Mouse (Mus musculus) spleen, adult 2 months (tissue): Measurements from ENCODE around the gene Agpat2. TPM values are rescaled to one million over a fixed set of nuclear protein-coding genes. Genes with fewer than 3 reads are reported as not detected.

Source experiments
- DNase-seq, 2 experiments: peaks; one replicate each; pipeline versions ENCODE4 v3.0.0 to v3.0.0-alpha.2; 2012 to 2021; ENCODE audit warnings: low spot score in 2 of 2, low read depth in 1 of 2
- H3K27ac ChIP-seq: fragments of 200-500 bp; 2 replicates; pipeline ENCODE4 v1.5.1; 2012; ENCODE audit warnings: low read length, inconsistent platforms; ENCODE audit not compliant: insufficient read depth
- H3K27me3 ChIP-seq: fragments of 200-500 bp; 2 replicates; pipeline ENCODE4 v1.6.1; 2012; ENCODE audit warnings: mild to moderate bottlenecking, moderate library complexity, low read length, inconsistent platforms; ENCODE audit not compliant: control insufficient read depth, insufficient read depth
- H3K36me3 ChIP-seq: fragments of 200-500 bp; 2 replicates; pipeline ENCODE4 v1.6.1; 2012; ENCODE audit warnings: mild to moderate bottlenecking, low read length, inconsistent platforms; ENCODE audit not compliant: control insufficient read depth, insufficient read depth
- H3K4me1 ChIP-seq: fragments of 200-500 bp; 2 replicates; pipeline ENCODE4 v1.6.1; 2011; ENCODE audit warnings: inconsistent platforms; ENCODE audit not compliant: control insufficient read depth, insufficient read depth, insufficient read length
- H3K4me3 ChIP-seq: fragments of 200-500 bp; 2 replicates; pipeline ENCODE4 v1.5.1; 2011; ENCODE audit warnings: mild to moderate bottlenecking, inconsistent platforms; ENCODE audit not compliant: insufficient read depth, insufficient read length; ENCODE audit errors: extremely low read depth
- CTCF ChIP-seq: fragments of 200-500 bp; IDR thresholded peaks from 2 replicates; pipeline ENCODE4 v1.5.1; 2011; ENCODE audit warnings: mild to moderate bottlenecking, inconsistent platforms; ENCODE audit not compliant: insufficient read depth, insufficient read length, insufficient replicate concordance; ENCODE audit errors: extremely low read depth
- POLR2A ChIP-seq: fragments of 200-500 bp; IDR thresholded peaks from 2 replicates; pipeline ENCODE4 v1.6.1; 2011; ENCODE audit warnings: low read depth, low read length, inconsistent platforms
- WGBS: fragments of 180-500 bp; shearing (Covaris S2); methylation state at CpG from one replicate; pipeline ENCODE4 v1.1.7; 2018; 5-methylcytosine and 5-hydroxymethylcytosine counted together
- polyA plus RNA-seq: library from polyadenylated mRNA; depleted of rRNA; stranded (reverse); fragments of >200 nt; gene quantifications from 2 replicates; pipeline ENCODE4 v1.2.3, GENCODE M21; 2012

Gene Agpat2
- polyA plus RNA-seq, 1 experiment: 22.7 TPM

GRCm38 (mm10) chr2:26634629-26635488 is 30.6 kb upstream of the Agpat2 start:
- DNase-seq: no peak
- Histone ChIP-seq H3K27ac (no peak overlapping the region), H3K4me3 (no peak overlapping the region), H3K27me3 (no peaks in the 10 kb centered on the region), H3K4me1 (peaks cover 14% of the 10 kb centered on the region; the same call in 1 of the 2 replicates), H3K36me3 (peaks cover 13% of the 10 kb centered on the region)
- 74% methylated on average over 12 of the region's 12 CpGs for WGBS
- TF ChIP-seq CTCF: no peak
- TF ChIP-seq POLR2A: no peak

DNA sequence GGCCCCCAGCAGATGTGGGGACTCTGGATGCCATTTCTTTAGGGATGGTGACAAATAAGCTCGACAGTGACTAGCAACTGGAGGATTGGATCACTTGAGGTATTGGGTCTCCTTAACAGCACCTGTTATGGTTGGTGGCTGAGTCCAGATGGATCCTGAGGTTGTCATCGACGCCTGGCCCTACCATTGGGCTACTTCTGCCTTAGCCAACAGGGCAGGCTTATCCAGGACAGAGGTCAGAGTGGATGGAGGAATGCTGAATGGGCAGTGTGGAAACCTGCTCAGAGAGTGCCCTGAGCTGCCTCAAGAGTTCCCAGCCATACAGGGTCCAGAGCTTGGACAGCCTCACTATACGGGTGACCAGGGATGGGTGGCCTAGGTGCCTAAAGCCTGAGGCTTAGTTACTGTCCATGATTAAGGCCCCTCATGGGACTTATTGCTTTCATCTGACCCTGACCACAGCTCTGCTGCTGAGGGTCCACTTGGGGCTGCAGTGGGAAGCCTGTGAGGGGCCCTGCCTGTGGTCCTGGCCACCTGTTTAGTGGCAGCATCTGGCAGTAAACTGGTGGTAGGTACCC is 29.8 kb upstream of the Agpat2 start:
- peaks cover 13% of the 10 kb centered on the region for H3K36me3 ChIP-seq

GRCm38 (mm10) chr2:26632541-26633395 is 28.6 kb upstream of the Agpat2 start:
- 85% methylated on average over 16 of the region's 16 CpGs for WGBS
- Histone ChIP-seq H3K4me3 (no peak overlapping the region), H3K4me1 (peaks cover 3% of the 10 kb centered on the region), H3K27ac (no peak overlapping the region), H3K36me3 (peaks cover 13% of the 10 kb centered on the region), H3K27me3 (peaks cover 6% of the 10 kb centered on the region)
- no peak for TF ChIP-seq CTCF
- TF ChIP-seq POLR2A: no peak
- no peak for DNase-seq

More for the DNA sequence above, 29.8 kb upstream of the Agpat2 start:
- TF ChIP-seq POLR2A (no peak), CTCF (no peak)
- WGBS: 77% methylated on average over 4 of the region's 4 CpGs
- Histone ChIP-seq H3K4me1 (peaks cover 11% of the 10 kb centered on the region; the same call in 1 of the 2 replicates), H3K27me3 (no peaks in the 10 kb centered on the region), H3K4me3 (no peak overlapping the region), H3K27ac (no peak overlapping the region)
- no peak for DNase-seq

GRCm38 (mm10) chr2:26628792-26629437 is 24.7 kb upstream of the Agpat2 start:
- peak overlapping the region; percentile 59; the same call in 1 of the 2 replicates for H3K4me3 ChIP-seq
- H3K27me3 ChIP-seq: peaks cover 6% of the 10 kb centered on the region
- 24% methylated on average over 5 of the region's 5 CpGs for WGBS
- no peak overlapping the region for H3K27ac ChIP-seq
- no peak for TF ChIP-seq CTCF
- peaks cover 2% of the 10 kb centered on the region; the same call in 1 of the 2 replicates for H3K4me1 ChIP-seq
- H3K36me3 ChIP-seq: no peaks in the 10 kb centered on the region
- no peak for DNase-seq

DNA sequence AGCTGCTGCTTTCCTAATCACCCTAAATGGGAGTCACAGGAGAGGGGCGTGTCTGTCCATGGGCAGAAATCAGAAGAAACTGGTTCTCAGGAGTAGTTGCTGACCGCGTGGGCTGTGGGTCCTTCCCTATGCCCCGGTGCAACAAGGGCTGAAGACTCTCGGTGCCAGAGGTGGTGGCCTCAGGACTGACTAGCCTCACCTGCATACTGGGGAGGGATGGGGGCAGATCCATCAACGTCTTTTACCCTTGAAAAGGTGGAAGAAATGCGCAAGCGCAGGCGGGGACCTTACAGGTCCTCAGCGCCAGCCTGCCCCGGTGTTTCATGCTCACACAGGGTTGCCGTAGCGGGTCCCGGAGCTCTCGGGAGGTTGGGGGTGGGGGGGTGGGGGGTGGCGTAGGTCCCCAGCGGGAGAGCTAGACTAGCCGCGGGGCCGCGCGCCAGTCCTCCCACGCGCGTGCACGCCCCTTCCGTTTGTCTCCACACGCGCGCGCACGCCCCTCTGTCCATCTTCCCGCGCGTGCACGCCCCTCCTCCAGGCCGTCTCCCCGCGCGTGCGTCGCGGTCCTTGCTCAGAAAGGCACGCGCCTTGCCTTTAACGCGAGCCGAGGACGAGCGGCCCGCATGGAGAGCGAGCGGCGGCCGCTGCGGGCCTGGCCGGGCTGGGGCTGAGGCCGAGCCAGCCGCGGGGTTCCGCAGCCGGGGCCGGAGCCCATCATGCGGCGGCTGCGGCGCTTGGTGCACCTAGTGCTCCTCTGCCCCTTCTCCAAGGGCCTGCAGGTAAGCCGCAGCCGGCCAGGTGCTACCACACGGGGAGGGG is 23.9 kb upstream of the Agpat2 start, which contains the start of gene Fam69b:
Gene Fam69b (plus strand): TSS at position 537 of the 819 bp plus-strand sequence.
- no peak within 1 kb of the TSS for H3K27ac ChIP-seq
- TF ChIP-seq CTCF (no peak), POLR2A (no peak)
- DNase-seq: peak in 1 of 2 experiments; percentile 55
- H3K36me3 ChIP-seq: no peaks in the 10 kb centered on the region
- peaks cover 2% of the 10 kb centered on the region; the same call in 1 of the 2 replicates for H3K4me1 ChIP-seq
- peaks cover 6% of the 10 kb centered on the region for H3K27me3 ChIP-seq
- WGBS: 1% methylated on average over 66 of the region's 70 CpGs
- H3K4me3 ChIP-seq: peak within 1 kb of the TSS; percentile 59

DNA sequence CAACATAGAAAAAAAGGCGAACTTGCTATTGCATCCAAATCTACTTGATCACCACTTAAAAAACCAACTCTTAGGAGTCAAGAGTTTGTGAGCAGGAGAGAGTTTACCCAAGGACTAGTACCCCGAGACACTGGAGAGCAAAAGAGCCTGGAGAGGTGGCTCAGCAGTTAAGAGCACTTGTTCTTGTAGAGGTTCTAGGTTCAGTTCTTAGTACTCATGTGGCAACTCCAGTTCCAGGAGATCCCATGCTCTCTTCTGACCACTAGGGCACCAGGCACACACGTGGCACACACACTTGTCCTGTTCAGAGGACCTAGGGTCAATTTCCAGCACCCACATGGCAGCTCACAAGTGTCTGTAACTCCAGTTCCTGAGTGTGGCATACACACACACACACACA is 21.9 kb upstream of the Agpat2 start:
- DNase-seq: no peak
- 64% methylated on average over 3 of the region's 3 CpGs for WGBS
- peaks cover 6% of the 10 kb centered on the region for H3K27me3 ChIP-seq
- H3K4me3 ChIP-seq: no peak overlapping the region
- no peak overlapping the region for H3K27ac ChIP-seq
- TF ChIP-seq POLR2A: no peak
- no peak for TF ChIP-seq CTCF
- H3K4me1 ChIP-seq: peaks cover 2% of the 10 kb centered on the region; the same call in 1 of the 2 replicates
- H3K36me3 ChIP-seq: no peaks in the 10 kb centered on the region
